Mouse (Mus musculus) CH12F3 (cell line): ENCODE measurements around the gene Dnmt3b.
"Not testable (repeated sequence)": the region's sequence is repeated elsewhere in the genome, so short reads cannot be mapped to it uniquely, and the experiment has no call there.

Experiments
- in situ Hi-C: fragments of 300-500 bp; cut with MboI; formaldehyde crosslinking; loops from 2 replicates; pipeline ENCODE4 v1.14.3; 2020; ENCODE audit warnings: low sequenced_read_pairs

Dnmt3b gene

DNA sequence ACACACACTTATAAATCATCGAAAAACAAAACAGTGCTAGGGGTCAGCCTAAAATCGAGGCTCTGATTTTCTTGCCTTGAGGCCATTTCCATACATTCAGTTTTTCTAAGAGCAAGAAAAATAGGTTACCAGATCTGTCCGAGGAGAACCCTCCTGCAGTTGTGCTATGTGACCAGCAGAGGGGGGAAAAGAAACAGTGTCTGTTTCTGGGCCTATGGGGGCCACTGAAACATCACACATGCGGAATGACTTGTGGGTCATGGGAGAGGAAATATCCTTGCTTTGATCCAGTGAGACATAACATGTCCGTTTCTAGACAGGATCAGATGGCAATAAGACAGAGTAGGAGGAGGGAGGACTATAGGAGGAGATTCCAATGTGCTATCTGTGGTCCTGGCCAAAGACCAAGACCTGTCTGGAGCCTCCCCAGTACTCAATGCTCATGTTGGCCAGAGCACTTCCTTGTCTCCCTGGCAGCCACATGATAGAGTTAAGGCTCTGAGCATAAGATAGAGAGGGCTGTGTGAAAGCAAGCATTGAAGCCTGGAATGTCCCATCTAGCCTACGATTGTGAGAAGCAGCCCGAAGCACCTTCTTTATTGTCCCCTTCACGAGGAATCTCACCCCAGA, 61.6 kb downstream of the Dnmt3b start:
- in situ Hi-C loops: no loop called here

GRCm38 (mm10) chr2:153712646-153713091, 63.4 kb downstream of the Dnmt3b start:
- in situ Hi-C loops: no loop called here

- in situ Hi-C loops: no loop called here
These were observed 64.0 kb downstream of the Dnmt3b start for GRCm38 (mm10) chr2:153713227-153713626.

- in situ Hi-C loops: not testable (repeated sequence)
These were observed 68.6 kb downstream of the Dnmt3b start for GRCm38 (mm10) chr2:153717861-153718260.

GRCm38 (mm10) chr2:153723098-153723497, 73.8 kb downstream of the Dnmt3b start:
- in situ Hi-C loops: no loop called here

- in situ Hi-C loops: no loop called here
These were observed 75.2 kb downstream of the Dnmt3b start for GRCm38 (mm10) chr2:153724424-153724823.

- in situ Hi-C loops: no loop called here
These were observed 75.6 kb downstream of the Dnmt3b start for GRCm38 (mm10) chr2:153724871-153725270.

DNA sequence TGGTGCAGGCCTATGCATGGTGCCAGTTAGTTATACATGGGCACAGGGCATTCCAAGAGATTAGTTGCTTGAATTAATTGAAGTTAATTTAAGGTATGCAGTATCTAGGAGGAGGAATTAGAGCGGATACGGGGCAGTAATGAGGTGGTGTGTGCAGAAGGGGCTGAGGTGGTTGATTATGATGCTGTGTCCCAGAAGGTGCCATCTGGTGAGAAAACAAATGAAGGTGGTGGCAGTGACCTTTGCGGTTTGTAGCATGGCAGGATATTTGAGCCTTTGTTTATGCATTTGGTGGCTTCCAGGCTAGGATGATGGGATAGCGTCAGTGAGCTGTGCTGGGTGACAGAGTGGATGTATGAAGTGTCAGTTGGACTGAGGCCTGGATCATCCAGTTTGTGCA, 76.0 kb downstream of the Dnmt3b start:
- in situ Hi-C loops: no loop called here

DNA sequence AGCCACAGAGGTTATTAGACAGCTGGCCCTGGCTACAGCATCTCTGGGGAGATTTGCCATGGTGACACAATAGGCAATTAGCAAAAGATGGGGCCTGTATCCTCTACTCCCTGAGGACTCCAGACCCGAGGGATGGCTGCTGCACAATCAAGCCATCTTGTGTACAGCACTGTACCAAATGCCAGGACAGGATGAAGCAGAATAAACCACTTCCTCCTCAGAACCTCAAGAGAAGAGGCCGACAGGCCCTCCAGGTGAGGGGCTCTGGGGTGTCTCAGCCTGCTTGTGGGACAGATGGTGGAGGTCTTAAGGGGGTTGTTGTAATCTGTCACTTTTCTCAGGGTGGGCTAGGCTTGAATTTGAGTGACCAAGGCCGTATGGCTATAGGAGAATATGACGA, 84.8 kb downstream of the Dnmt3b start:
- in situ Hi-C loops: no loop called here
